Mouse (Mus musculus): Measurements from ENCODE around the gene Pgpep1. TPM values are rescaled to one million over a fixed set of nuclear protein-coding genes. Genes with fewer than 3 reads are reported as not detected.

The Pgpep1 gene
- polyA plus RNA-seq, 1 experiment from 2014 or later = 70.2 TPM

DNA sequence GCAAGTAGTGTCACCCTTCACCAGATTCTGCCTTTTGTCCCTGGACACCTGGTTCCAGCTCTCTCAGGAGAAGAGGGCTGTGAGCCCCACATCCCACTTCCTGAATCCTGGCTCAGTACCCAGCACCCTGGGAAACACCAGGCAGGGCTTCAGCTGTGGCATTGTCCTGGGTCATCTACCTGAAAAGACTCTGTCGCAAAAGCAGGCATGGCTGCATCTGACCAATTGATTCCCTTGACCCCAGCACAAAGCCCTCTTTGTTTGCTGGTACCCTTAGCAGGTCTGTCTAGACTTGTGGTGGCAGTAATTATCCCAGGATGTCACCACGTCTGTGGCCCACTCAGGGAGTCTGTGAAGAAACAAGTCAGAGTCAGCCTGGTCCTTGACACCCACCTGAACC lies 4.7 kb downstream of the Pgpep1 start:
- no peak overlapping the region for H3K4me3 ChIP-seq
- no peaks in the 10 kb centered on the region for H3K9me3 ChIP-seq
- H3K27me3 ChIP-seq = no peaks in the 10 kb centered on the region
- peak overlapping the region; percentile 89 for H3K27ac ChIP-seq (replicated peaks)
- 10% methylated on average over 2 of the region's 2 CpGs for WGBS
- no peak overlapping the region for H3K9ac ChIP-seq (replicated peaks)
- ATAC-seq (replicated peaks) = no peak
- peaks cover 57% of the 10 kb centered on the region for H3K4me1 ChIP-seq
- no peak overlapping the region for H3K4me2 ChIP-seq (replicated peaks)
- H3K36me3 ChIP-seq = peaks cover 10% of the 10 kb centered on the region; the same call in 1 of the 2 replicates

DNA sequence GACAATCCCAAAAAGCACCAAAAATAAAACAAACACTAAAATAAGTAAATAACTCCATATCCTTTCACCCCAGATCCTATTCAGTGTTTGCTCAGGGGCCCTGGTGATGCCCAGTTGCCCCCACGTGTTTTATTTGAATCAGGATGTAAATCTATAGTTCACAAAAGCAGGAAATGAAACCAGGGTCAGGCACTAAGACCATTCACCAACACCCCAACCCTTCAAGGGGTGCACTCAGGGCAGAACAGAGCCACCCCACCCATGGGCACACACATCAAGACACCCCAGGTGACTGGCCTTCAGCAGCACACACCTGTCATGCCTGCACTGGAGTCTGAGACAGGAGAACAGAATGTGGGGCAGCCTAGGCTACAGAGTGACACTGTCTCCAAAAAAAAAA lies 6.1 kb downstream of the Pgpep1 start:
- Histone ChIP-seq H3K4me2 (replicated peaks) (no peak overlapping the region), H3K9ac (replicated peaks) (no peak overlapping the region), H3K36me3 (peaks cover 13% of the 10 kb centered on the region; the same call in 1 of the 2 replicates), H3K27ac (replicated peaks) (no peak overlapping the region), H3K9me3 (no peaks in the 10 kb centered on the region), H3K27me3 (no peaks in the 10 kb centered on the region), H3K4me1 (peaks cover 55% of the 10 kb centered on the region), H3K4me3 (no peak overlapping the region)
- 65% methylated on average over 1 of the region's 1 CpGs for WGBS
- ATAC-seq (replicated peaks) = no peak

DNA sequence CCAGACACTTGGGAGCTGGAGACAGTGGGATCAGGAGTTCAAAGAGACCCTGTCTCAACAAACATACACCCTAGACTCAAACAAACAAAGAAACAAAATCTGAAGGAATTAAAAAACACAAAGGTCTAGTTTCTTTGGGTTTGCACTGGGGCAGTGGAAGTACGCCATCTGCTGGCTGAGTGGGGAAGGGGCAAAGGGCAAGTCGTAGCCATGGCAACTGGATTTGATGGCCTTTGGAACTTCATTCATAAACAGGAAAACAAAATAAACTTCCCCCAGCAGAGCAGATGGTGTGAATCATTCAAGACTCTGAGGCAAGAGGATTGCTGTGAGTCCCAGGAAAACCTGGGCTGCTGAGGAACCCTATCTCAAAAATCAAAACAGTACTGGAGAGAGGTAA lies 7.0 kb downstream of the Pgpep1 start:
- no peaks in the 10 kb centered on the region for H3K27me3 ChIP-seq
- no peak overlapping the region for H3K4me3 ChIP-seq
- H3K9ac ChIP-seq (replicated peaks) = no peak overlapping the region
- H3K9me3 ChIP-seq = no peaks in the 10 kb centered on the region
- ATAC-seq (replicated peaks) = no peak
- 56% methylated on average over 2 of the region's 2 CpGs for WGBS
- peak overlapping the region; percentile 37; the same call in 1 of the 2 replicates for H3K27ac ChIP-seq (replicated peaks)
- peaks cover 13% of the 10 kb centered on the region; the same call in 1 of the 2 replicates for H3K36me3 ChIP-seq
- H3K4me1 ChIP-seq = peaks cover 51% of the 10 kb centered on the region
- no peak overlapping the region for H3K4me2 ChIP-seq (replicated peaks)

DNA sequence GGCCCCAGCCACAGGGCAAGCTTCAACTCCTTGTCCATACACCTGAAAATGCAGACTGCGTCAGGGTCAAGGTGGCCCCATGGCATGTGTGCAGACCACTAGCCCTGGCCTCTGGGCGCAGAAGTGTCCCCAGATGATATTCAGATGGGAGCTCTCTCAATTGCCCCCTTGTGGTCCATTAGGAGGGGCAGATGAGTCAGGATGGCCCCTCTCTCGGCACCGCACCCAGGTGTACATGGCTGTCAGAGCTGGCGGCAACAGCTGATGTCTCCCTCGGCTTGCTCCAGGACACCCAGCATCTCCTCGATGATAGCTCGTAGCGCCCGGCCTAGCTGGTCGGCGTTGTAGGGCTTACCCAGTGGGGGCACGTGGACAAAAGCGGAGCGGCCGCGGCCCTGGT lies 9.8 kb downstream of the Pgpep1 start:
- no peaks in the 10 kb centered on the region for H3K9me3 ChIP-seq
- H3K27ac ChIP-seq (replicated peaks) = no peak overlapping the region
- no peak overlapping the region for H3K4me3 ChIP-seq
- no peak overlapping the region for H3K9ac ChIP-seq (replicated peaks)
- no peak overlapping the region for H3K4me2 ChIP-seq (replicated peaks)
- peaks cover 25% of the 10 kb centered on the region for H3K4me1 ChIP-seq
- peaks cover 11% of the 10 kb centered on the region; the same call in 1 of the 2 replicates for H3K36me3 ChIP-seq
- no peak for ATAC-seq (replicated peaks)
- H3K27me3 ChIP-seq = no peaks in the 10 kb centered on the region
- WGBS = 95% methylated on average over 17 of the region's 17 CpGs

DNA sequence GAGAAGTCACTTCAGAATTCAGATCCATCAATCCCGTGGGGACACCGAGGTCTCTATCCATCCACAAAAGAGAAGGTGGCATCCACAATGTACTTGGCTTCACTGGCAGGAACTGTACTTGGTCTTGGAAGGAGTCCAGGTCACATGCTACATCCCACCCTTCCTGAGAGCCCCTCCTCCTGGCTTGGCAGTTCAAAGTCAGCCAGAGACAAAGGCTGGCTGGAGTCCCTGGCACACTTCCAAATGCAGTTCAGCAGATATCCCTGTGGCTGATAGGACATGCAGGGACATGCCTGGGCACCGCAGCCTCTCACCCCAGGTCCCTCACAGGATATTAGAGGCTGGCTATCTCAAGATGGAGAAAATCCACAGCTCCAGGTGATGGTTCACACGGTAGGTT lies 10.9 kb downstream of the Pgpep1 start:
- Histone ChIP-seq H3K27me3 (no peaks in the 10 kb centered on the region), H3K9ac (replicated peaks) (0 out of 2 replicates have a peak overlapping the region, but pooled peaks have one; percentile 19), H3K9me3 (no peaks in the 10 kb centered on the region), H3K36me3 (peaks cover 8% of the 10 kb centered on the region; the same call in 1 of the 2 replicates), H3K4me2 (replicated peaks) (no peak overlapping the region), H3K4me3 (no peak overlapping the region), H3K27ac (replicated peaks) (peak overlapping the region; percentile 70), H3K4me1 (peaks cover 25% of the 10 kb centered on the region)
- 35% methylated on average over 4 of the region's 4 CpGs for WGBS
- peak; percentile 42 for ATAC-seq (replicated peaks)

DNA sequence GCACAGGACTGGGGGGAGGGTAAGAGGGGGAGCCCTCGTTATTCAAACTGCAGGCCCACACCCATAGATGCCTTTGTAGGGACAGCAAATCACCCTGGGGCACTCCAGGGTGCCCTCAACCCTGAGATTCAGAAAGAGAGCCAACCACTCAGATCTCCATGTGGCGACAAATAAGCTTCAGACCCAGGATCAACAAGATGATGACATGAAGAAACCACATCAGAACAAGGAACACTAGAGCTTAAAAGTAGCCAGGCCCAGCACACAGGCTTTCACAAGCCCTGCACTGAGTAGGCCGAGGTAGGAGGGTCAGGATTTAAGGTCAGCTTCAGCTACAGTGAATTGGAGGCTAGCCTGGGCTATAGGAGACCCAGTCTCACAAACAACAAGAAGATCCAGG lies 11.3 kb downstream of the Pgpep1 start:
- no peak overlapping the region for H3K4me2 ChIP-seq (replicated peaks)
- WGBS = 52% methylated on average over 3 of the region's 3 CpGs
- H3K4me3 ChIP-seq = no peak overlapping the region
- H3K27ac ChIP-seq (replicated peaks) = peak overlapping the region; percentile 70; the same call in 1 of the 2 replicates
- peak; percentile 33; the same call in 1 of the 2 replicates for ATAC-seq (replicated peaks)
- peaks cover 25% of the 10 kb centered on the region for H3K4me1 ChIP-seq
- H3K9ac ChIP-seq (replicated peaks) = no peak overlapping the region
- H3K27me3 ChIP-seq = no peaks in the 10 kb centered on the region
- H3K36me3 ChIP-seq = peaks cover 8% of the 10 kb centered on the region; the same call in 1 of the 2 replicates
- no peaks in the 10 kb centered on the region for H3K9me3 ChIP-seq

DNA sequence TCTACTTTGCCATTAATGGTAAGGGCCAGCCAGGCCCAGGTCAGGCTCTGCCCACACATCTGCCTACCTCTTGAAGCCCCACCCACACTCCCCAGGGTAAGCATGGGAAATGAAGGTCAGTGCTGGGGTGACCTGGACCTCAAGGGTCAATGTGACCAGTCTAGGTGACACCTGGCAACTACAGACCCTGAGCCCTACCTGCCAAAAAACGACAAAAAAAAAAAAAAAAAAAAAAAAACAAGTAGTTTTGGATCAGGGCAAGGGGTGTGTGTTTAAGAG lies 12.1 kb downstream of the Pgpep1 start:
- WGBS = 35% methylated on average over 1 of the region's 1 CpGs
- H3K27ac ChIP-seq (replicated peaks) = no peak overlapping the region
- H3K27me3 ChIP-seq = no peaks in the 10 kb centered on the region
- no peak overlapping the region for H3K4me3 ChIP-seq
- H3K4me1 ChIP-seq = peaks cover 20% of the 10 kb centered on the region
- H3K9me3 ChIP-seq = no peaks in the 10 kb centered on the region
- H3K36me3 ChIP-seq = peaks cover 8% of the 10 kb centered on the region; the same call in 1 of the 2 replicates
- H3K4me2 ChIP-seq (replicated peaks) = no peak overlapping the region
- ATAC-seq (replicated peaks) = no peak
- no peak overlapping the region for H3K9ac ChIP-seq (replicated peaks)

DNA sequence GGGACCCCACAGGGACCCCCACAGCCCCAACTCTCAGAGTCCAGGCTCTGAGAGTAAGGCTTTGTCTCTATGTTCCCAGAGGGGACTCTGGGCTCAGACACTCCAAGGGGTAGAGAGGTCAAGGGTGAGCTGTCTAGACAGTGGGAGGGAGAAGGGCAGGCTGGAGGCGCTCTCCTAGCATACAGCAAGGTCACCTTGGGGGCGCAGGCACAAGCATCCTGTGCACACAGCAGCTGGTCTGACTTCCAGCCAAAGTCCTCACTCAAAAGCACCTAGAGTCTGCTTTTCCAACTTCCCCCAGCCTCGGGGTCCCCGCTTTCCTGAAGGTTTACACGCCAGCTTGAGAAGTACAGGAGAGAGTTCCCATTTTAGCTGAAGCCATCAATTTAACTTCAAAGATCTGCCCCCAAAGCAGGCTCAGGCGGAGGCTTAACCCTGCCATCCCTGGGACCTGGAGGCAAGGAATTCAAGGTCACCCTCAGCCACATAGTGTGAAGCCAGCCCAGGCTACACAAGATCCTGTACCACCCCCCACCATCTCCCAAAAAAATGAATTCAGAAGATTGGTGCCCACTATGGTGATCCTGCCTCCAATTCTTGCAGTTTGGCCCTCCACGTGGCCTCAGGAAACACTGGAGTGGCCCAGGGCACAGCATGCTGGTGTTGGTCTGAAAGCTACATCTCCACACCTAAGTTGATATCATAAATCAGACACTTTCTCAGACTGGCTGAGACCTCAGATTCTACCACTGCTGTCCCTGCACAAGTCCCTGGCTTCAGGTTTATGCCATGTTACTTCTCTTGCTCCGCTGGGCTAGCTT lies 12.6 kb downstream of the Pgpep1 start:
- ATAC-seq (replicated peaks) = no peak
- Histone ChIP-seq H3K27ac (replicated peaks) (no peak overlapping the region), H3K4me2 (replicated peaks) (no peak overlapping the region), H3K9ac (replicated peaks) (no peak overlapping the region), H3K27me3 (no peaks in the 10 kb centered on the region), H3K4me3 (no peak overlapping the region), H3K9me3 (no peaks in the 10 kb centered on the region), H3K4me1 (peaks cover 17% of the 10 kb centered on the region), H3K36me3 (peaks cover 8% of the 10 kb centered on the region; the same call in 1 of the 2 replicates)
- WGBS = 70% methylated on average over 8 of the region's 8 CpGs

DNA sequence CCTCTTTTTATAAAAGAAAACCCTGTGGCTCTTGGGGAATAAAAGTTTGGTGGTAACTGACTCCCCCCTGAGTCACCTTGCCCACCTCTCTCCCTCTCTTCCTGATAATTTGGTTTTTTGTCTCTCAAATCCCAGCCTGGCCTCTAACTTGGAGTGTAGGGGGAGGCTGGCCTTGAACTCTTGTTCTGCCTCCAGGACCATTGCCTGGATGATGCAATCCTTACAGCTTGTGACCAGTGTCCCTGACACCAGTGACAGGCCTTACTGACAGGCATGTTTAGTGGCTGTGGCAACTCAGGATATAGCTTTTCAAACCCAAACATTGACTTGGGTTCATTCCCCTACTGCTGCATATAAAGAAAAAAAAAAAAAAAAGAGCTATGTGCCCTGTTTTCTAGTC lies 13.4 kb downstream of the Pgpep1 start:
- no peak for ATAC-seq (replicated peaks)
- peaks cover 15% of the 10 kb centered on the region for H3K4me1 ChIP-seq
- peaks cover 8% of the 10 kb centered on the region; the same call in 1 of the 2 replicates for H3K36me3 ChIP-seq
- H3K9ac ChIP-seq (replicated peaks) = no peak overlapping the region
- no peaks in the 10 kb centered on the region for H3K27me3 ChIP-seq
- no peak overlapping the region for H3K4me2 ChIP-seq (replicated peaks)
- H3K27ac ChIP-seq (replicated peaks) = no peak overlapping the region
- no peak overlapping the region for H3K4me3 ChIP-seq
- no peaks in the 10 kb centered on the region for H3K9me3 ChIP-seq

DNA sequence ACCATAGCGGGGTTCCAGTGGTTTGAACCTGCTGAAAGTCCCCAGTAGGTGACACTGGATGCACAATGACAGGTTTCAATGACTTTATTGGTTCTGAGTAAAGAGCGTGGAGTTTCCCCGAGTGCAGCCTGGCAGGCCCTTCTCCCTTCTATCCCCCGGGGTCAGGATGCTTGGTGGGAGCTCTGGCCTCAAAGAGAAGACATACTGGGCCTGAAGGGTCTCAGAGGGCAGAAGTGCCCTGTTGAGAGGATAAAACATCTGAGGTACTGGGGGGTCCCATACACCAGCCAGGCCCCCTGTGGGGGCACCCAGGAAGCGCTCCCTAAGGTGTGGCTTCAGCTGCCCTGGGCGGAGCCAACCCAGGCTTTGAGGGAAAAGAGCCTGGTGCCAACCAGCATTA lies 13.8 kb downstream of the Pgpep1 start:
- WGBS = 77% methylated on average over 6 of the region's 6 CpGs
- peaks cover 8% of the 10 kb centered on the region; the same call in 1 of the 2 replicates for H3K36me3 ChIP-seq
- H3K9ac ChIP-seq (replicated peaks) = no peak overlapping the region
- no peaks in the 10 kb centered on the region for H3K27me3 ChIP-seq
- no peak for ATAC-seq (replicated peaks)
- no peak overlapping the region for H3K4me3 ChIP-seq
- no peaks in the 10 kb centered on the region for H3K9me3 ChIP-seq
- no peak overlapping the region for H3K27ac ChIP-seq (replicated peaks)
- no peak overlapping the region for H3K4me2 ChIP-seq (replicated peaks)
- peaks cover 15% of the 10 kb centered on the region for H3K4me1 ChIP-seq

DNA sequence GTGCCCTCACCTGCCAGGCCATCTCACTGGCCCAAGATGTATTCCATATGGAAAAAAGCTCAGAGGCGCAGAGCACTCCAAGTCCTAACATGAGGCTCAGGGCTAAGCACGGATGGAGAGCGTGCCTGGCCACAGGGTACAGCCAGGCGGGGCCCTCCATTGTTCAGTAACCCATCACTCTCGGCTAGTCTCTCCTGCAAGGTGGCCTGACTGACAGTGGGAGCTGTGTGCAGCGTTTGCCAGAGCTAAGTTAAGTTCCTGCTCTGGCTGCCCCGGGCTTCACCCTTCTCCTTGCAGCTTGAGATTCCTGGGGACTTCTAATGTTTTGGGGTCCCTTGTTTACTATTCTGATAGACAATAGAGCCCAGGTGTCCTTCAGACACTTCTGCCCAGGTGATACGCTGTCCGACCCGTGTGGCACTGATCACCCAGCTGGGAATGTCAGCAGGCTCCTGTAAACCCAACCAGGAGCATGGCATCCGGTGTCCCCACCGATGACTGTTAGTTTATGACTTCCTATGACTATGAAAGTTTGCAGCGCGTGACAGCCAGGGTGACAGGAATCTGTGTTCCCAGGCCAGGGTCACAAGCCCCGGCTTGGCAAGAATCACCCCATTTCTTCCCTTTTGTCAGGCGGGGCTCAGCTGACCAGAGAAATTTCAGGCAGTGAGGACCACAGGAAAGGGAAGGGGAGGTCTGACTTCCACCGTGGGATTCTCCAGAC lies 14.5 kb downstream of the Pgpep1 start:
- Histone ChIP-seq H3K27me3 (no peaks in the 10 kb centered on the region), H3K9me3 (no peaks in the 10 kb centered on the region), H3K36me3 (peaks cover 5% of the 10 kb centered on the region; the same call in 1 of the 2 replicates), H3K27ac (replicated peaks) (no peak overlapping the region), H3K4me3 (no peak overlapping the region), H3K9ac (replicated peaks) (no peak overlapping the region), H3K4me1 (peaks cover 15% of the 10 kb centered on the region), H3K4me2 (replicated peaks) (no peak overlapping the region)
- ATAC-seq (replicated peaks) = no peak
- 63% methylated on average over 17 of the region's 17 CpGs for WGBS

DNA sequence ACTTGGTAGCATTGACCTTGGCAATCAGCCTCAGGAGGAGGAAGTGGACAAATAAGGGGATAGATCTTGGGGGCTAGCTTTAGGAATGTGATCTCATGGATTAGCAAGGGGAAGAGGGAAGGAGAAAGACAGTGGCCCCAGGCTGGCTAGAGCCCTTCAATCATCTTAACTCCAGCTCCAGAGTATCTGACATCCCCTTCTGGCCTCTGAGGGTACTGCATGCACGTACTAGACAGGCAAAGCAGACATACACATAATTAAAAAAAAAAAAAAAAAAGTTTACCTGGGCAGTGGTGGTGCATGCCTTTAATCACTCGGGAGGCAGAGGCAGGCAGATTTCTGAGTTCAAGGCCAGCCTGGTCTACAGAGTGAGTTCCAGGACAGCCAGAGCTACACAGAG lies 16.1 kb downstream of the Pgpep1 start:
- Histone ChIP-seq H3K27ac (replicated peaks) (no peak overlapping the region), H3K4me1 (peaks cover 6% of the 10 kb centered on the region), H3K9me3 (no peaks in the 10 kb centered on the region), H3K9ac (replicated peaks) (no peak overlapping the region), H3K36me3 (no peaks in the 10 kb centered on the region), H3K27me3 (no peaks in the 10 kb centered on the region), H3K4me2 (replicated peaks) (no peak overlapping the region), H3K4me3 (no peak overlapping the region)
- 82% methylated on average over 2 of the region's 2 CpGs for WGBS
- ATAC-seq (replicated peaks) = no peak

Measured in forebrain, embryonic 15.5 days (tissue).